Mouse (Mus musculus): ENCODE measurements around the gene Nup62.

Nup62 gene

GRCm38 (mm10) chr7:44815721-44816469, at the start of gene Nup62, which contains the start of gene Il4i1:
Gene Nup62 (plus strand): TSS chr7:44816088.
Gene Il4i1 (plus strand): TSS chr7:44816387.
- DNase-seq (ENCODE audit: low spot score), result peak; percentile 99

- no peak for DNase-seq (ENCODE audit: low spot score)
Observed at GRCm38 (mm10) chr7:44768129-44768528, 47.8 kb upstream of the Nup62 start.

GRCm38 (mm10) chr7:44770046-44770578, 45.8 kb upstream of the Nup62 start:
- DNase-seq (ENCODE audit: low spot score), result peak; percentile 72

- DNase-seq (ENCODE audit: low spot score), result no peak
Observed at GRCm38 (mm10) chr7:44772591-44773204, 43.2 kb upstream of the Nup62 start.

GRCm38 (mm10) chr7:44776849-44777498, 38.9 kb upstream of the Nup62 start:
- no peak for DNase-seq (ENCODE audit: low spot score)

- no peak for DNase-seq (ENCODE audit: low spot score)
Observed at GRCm38 (mm10) chr7:44780101-44780500, 35.8 kb upstream of the Nup62 start.

GRCm38 (mm10) chr7:44789531-44789930, 26.4 kb upstream of the Nup62 start:
- DNase-seq (ENCODE audit: low spot score), result no peak

GRCm38 (mm10) chr7:44790066-44790465, 25.8 kb upstream of the Nup62 start:
- DNase-seq (ENCODE audit: low spot score), result no peak

- DNase-seq (ENCODE audit: low spot score), result no peak
Observed at GRCm38 (mm10) chr7:44792781-44793180, 23.1 kb upstream of the Nup62 start.

GRCm38 (mm10) chr7:44808927-44809326, 7.0 kb upstream of the Nup62 start:
- DNase-seq (ENCODE audit: low spot score), result no peak

- no peak for DNase-seq (ENCODE audit: low spot score)
Observed at GRCm38 (mm10) chr7:44809466-44809865, 6.4 kb upstream of the Nup62 start.

- no peak for DNase-seq (ENCODE audit: low spot score)
Observed at GRCm38 (mm10) chr7:44810365-44810764, 5.5 kb upstream of the Nup62 start.

GRCm38 (mm10) chr7:44810819-44811557, 4.9 kb upstream of the Nup62 start:
- peak; percentile 2 for DNase-seq (ENCODE audit: low spot score)

- DNase-seq (ENCODE audit: low spot score), result peak; percentile 4
Observed at GRCm38 (mm10) chr7:44812651-44813325, 3.1 kb upstream of the Nup62 start.

GRCm38 (mm10) chr7:44813985-44814384, 1.9 kb upstream of the Nup62 start:
- peak; percentile 1 for DNase-seq (ENCODE audit: low spot score)

GRCm38 (mm10) chr7:44814423-44814822, 1.5 kb upstream of the Nup62 start:
- DNase-seq (ENCODE audit: low spot score), result no peak

- DNase-seq (ENCODE audit: low spot score), result peak; percentile 4
Observed at GRCm38 (mm10) chr7:44814952-44815553, 835 bp upstream of the Nup62 start.

GRCm38 (mm10) chr7:44816470-44817021, 658 bp downstream of the Nup62 start, which contains the start of gene Atf5:
Gene Atf5 (minus strand): TSS chr7:44816658.
- DNase-seq (ENCODE audit: low spot score), result peak; percentile 68

- no peak for DNase-seq (ENCODE audit: low spot score)
Observed at GRCm38 (mm10) chr7:44817441-44817840, 1.6 kb downstream of the Nup62 start.

- peak; percentile 8 for DNase-seq (ENCODE audit: low spot score)
Observed at GRCm38 (mm10) chr7:44818164-44818563, 2.3 kb downstream of the Nup62 start.

All from urinary bladder, postnatal 14 days (tissue).